Mouse (Mus musculus): ENCODE measurements around the gene Abcc8.

DNA sequence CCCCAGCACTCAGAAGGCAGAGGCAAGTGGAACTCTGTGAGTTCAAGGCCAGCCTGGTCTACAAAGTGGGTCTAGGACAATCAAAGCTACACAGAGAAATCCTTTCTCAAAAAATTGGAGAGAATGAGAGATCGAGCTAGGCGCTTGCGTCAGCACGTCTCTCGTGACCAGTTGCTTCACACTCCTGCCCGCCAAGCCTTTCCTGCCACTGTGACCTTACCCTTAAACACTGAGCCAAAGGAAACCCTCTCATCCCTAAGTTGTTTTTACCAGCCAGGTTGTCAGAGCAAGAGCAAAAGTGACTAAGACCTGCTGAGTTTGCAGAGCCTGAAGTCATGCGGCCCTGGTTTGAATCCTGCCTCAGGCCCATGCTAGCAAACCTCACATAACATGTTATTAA, 11.9 kb downstream of the Abcc8 start:
- no peak for TF ChIP-seq CTCF (IDR thresholded peaks at IDR 0.05; ENCODE audit: insufficient read depth, low read length)
- no peak for TF ChIP-seq POLR2A (IDR thresholded peaks at IDR 0.05; ENCODE audit: borderline replicate concordance, extremely low read depth, low read depth, low read length)
